Mouse (Mus musculus) olfactory bulb, adult 2 months (tissue): Measurements from ENCODE around the gene Gng3. TPM values are rescaled to one million over a fixed set of nuclear protein-coding genes. Genes with fewer than 3 reads are reported as not detected.

Source experiments
- H3K27ac ChIP-seq: fragments of 200-500 bp; 2 replicates; pipeline ENCODE4 v1.5.1; 2012; ENCODE audit warnings: low read depth, low read length; ENCODE audit not compliant: insufficient read depth
- H3K4me1 ChIP-seq: fragments of 200-500 bp; 2 replicates; pipeline ENCODE4 v1.6.1; 2012; ENCODE audit warnings: low read length; ENCODE audit not compliant: control insufficient read depth, insufficient read depth
- H3K4me3 ChIP-seq: fragments of 200-500 bp; 2 replicates; pipeline ENCODE4 v1.5.1; 2012; ENCODE audit warnings: mild to moderate bottlenecking, low read depth, low read length, moderate library complexity; ENCODE audit not compliant: insufficient read depth
- CTCF ChIP-seq: fragments of 200-500 bp; IDR thresholded peaks from 2 replicates; pipeline ENCODE4 v1.5.1; 2012; ENCODE audit warnings: low read depth, mild to moderate bottlenecking, low read length, moderate library complexity; ENCODE audit not compliant: insufficient read depth
- POLR2A ChIP-seq: fragments of 200-500 bp; IDR thresholded peaks from 2 replicates; pipeline ENCODE4 v1.6.1; 2012; ENCODE audit warnings: mild to moderate bottlenecking, low read depth, low read length, moderate library complexity; ENCODE audit not compliant: insufficient read depth
- WGBS: fragments of 180-500 bp; shearing (Covaris S2); methylation state at CpG from one replicate; pipeline ENCODE4 v1.1.7; 2018; 5-methylcytosine and 5-hydroxymethylcytosine counted together
- polyA plus RNA-seq: library from polyadenylated mRNA; stranded (reverse); fragments of >200 nt; gene quantifications from 2 replicates; pipeline ENCODE4 v1.2.4, GENCODE M21; 2012; ENCODE audit warnings: low replicate concordance; ENCODE audit not compliant: missing spikeins, insufficient read depth, insufficient read length

Gng3 gene
- polyA plus RNA-seq = not detected in 2 replicates

DNA sequence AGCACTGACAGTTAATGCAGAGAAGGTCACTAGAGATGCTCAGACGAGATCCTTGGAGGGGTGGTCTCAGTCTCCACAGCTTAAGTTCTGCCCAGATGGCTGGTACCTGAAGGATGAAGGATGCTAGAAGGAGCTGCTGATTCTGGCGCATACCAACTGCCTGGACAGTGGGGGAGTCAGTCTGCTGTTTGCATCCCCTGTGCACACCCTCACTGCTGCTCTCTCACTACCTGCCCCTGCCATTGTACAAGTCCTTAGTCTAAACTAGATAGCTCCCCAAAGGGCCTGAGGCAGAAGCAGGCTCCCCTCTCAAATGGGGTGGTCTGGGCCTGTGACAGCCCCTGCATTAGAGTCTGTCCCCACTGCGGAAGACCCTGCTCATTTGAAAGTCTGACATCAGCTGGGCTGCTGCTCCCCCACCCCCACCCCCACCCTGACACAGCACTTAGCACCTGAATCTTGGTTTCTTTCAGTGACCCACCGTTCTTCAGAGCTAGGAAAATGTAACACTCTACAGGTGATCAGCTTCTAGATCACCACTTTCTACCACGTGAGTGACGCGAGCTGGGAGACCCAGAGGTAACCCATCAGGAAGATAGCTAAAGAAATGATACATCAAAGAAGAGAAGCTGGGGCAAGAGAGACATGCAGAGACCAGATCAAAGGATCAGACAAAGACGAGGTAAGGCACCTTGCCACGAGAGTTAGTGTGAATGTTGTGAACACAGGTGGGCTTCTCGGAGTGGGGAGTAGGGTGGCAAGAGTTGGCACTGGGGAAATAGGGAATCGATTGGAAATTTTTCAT lies at the start of gene Gng3:
TSS of gene Gng3 (minus strand) at position 92 of the 805 bp plus-strand sequence.
- no peak for TF ChIP-seq CTCF
- TF ChIP-seq POLR2A = 0 out of 2 replicates have a peak, but pooled peaks have one; percentile 33
- Histone ChIP-seq H3K4me1 (peaks cover 10% of the 10 kb centered on the region), H3K4me3 (peak within 1 kb of the TSS; percentile 62), H3K27ac (peak within 1 kb of the TSS; percentile 92)
- 19% methylated on average over 11 of the region's 11 CpGs for WGBS

GRCm38 (mm10) chr19:8887585-8888463 lies 48.8 kb upstream of the Gng3 start:
- Histone ChIP-seq H3K27ac (no peak overlapping the region), H3K4me1 (no peaks in the 10 kb centered on the region), H3K4me3 (peak overlapping the region; percentile 69)
- 20% methylated on average over 19 of the region's 19 CpGs for WGBS
- no peak for TF ChIP-seq CTCF
- no peak for TF ChIP-seq POLR2A

GRCm38 (mm10) chr19:8886916-8887584 lies 48.1 kb upstream of the Gng3 start:
- TF ChIP-seq POLR2A (no peak), CTCF (no peak)
- WGBS = 59% methylated on average over 1 of the region's 1 CpGs

GRCm38 (mm10) chr19:8883616-8884015 lies 44.6 kb upstream of the Gng3 start, which contains the start of the genes Lbhd1 and Gm49403:
Lbhd1 (plus strand) TSS chr19:8883732.
Gm49403 (plus strand) TSS chr19:8883930.
- TF ChIP-seq CTCF (no peak), POLR2A (no peak)
- WGBS = 73% methylated on average over 3 of the region's 3 CpGs
- no peak within 1 kb of the TSS for H3K27ac ChIP-seq

More at GRCm38 (mm10) chr19:8886916-8887584, 48.1 kb upstream of the Gng3 start:
- Histone ChIP-seq H3K4me3 (no peak overlapping the region), H3K27ac (no peak overlapping the region), H3K4me1 (no peaks in the 10 kb centered on the region)

GRCm38 (mm10) chr19:8881034-8881392 lies 42.0 kb upstream of the Gng3 start:
- 0 out of 2 replicates have a peak overlapping the region, but pooled peaks have one; percentile 17 for H3K27ac ChIP-seq
- TF ChIP-seq POLR2A = no peak
- no peak for TF ChIP-seq CTCF
- H3K4me3 ChIP-seq = peak overlapping the region; percentile 65
- 5% methylated on average over 3 of the region's 3 CpGs for WGBS
- peaks cover 3% of the 10 kb centered on the region; the same call in 1 of the 2 replicates for H3K4me1 ChIP-seq

More at GRCm38 (mm10) chr19:8883616-8884015, 44.6 kb upstream of the Gng3 start, which contains the start of the genes Lbhd1 and Gm49403:
- H3K4me1 ChIP-seq = peaks cover 3% of the 10 kb centered on the region; the same call in 1 of the 2 replicates
- no peak within 1 kb of the TSS for H3K4me3 ChIP-seq

GRCm38 (mm10) chr19:8880311-8881033 lies 41.5 kb upstream of the Gng3 start, which contains the start of gene Uqcc3:
Uqcc3 (minus strand) TSS chr19:8880923.
- H3K4me3 ChIP-seq = peak within 1 kb of the TSS; percentile 65
- peak within 1 kb of the TSS; percentile 87 for H3K27ac ChIP-seq
- H3K4me1 ChIP-seq = peaks cover 3% of the 10 kb centered on the region; the same call in 1 of the 2 replicates
- under 1% methylated on average over 42 of the region's 42 CpGs for WGBS
- TF ChIP-seq POLR2A (peak; percentile 49), CTCF (no peak)

DNA sequence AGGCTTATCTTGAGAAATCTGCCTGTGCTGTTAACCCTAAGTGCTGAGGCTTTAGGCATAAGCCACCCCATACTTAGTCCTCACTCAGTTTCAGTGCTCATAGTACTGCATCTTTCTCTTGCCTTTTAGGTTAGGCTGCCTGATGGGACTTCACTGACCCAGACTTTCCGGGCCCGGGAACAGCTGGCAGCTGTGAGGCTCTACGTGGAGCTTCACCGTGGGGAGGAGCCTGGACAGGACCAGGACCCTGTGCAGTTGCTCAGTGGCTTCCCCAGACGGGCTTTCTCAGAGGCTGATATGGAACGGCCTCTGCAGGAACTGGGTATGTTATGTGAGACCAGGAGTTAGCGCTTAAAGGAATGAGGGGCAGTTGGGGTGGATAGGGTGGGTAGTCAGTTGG lies 36.0 kb upstream of the Gng3 start:
- TF ChIP-seq POLR2A = no peak
- no peak for TF ChIP-seq CTCF
- H3K27ac ChIP-seq = no peak overlapping the region
- WGBS = 92% methylated on average over 7 of the region's 7 CpGs
- no peak overlapping the region for H3K4me3 ChIP-seq
- H3K4me1 ChIP-seq = peaks cover 4% of the 10 kb centered on the region

- peak overlapping the region; percentile 96 for H3K4me3 ChIP-seq
- TF ChIP-seq POLR2A (no peak), CTCF (no peak)
- WGBS = 72% methylated on average over 10 of the region's 10 CpGs
- peaks cover 4% of the 10 kb centered on the region for H3K4me1 ChIP-seq
- H3K27ac ChIP-seq = no peak overlapping the region
Observed at GRCm38 (mm10) chr19:8872266-8872840, 33.4 kb upstream of the Gng3 start.
